Mouse (Mus musculus): ENCODE data around the gene Aldh18a1.

The Aldh18a1 gene

GRCm38 (mm10) chr19:40526367-40527014 lies 61.8 kb downstream of the Aldh18a1 start:
- DNase-seq (ENCODE audit: low spot score) = no peak

- no peak for DNase-seq (ENCODE audit: low spot score)
Measured at GRCm38 (mm10) chr19:40523431-40524005, 64.7 kb downstream of the Aldh18a1 start.

- DNase-seq (ENCODE audit: low spot score) = no peak
Measured at GRCm38 (mm10) chr19:40520403-40520802, 67.9 kb downstream of the Aldh18a1 start.

GRCm38 (mm10) chr19:40518706-40519105 lies 69.6 kb downstream of the Aldh18a1 start:
- DNase-seq (ENCODE audit: low spot score) = no peak

GRCm38 (mm10) chr19:40515596-40515995 lies 72.7 kb downstream of the Aldh18a1 start:
- no peak for DNase-seq (ENCODE audit: low spot score)

- no peak for DNase-seq (ENCODE audit: low spot score)
Measured at GRCm38 (mm10) chr19:40514376-40514775, 73.9 kb downstream of the Aldh18a1 start.

GRCm38 (mm10) chr19:40513632-40514078 lies 74.6 kb downstream of the Aldh18a1 start, which contains the start of gene Sorbs1:
TSS of gene Sorbs1 (minus strand) at chr19:40513779.
- peak; percentile 96 for DNase-seq (ENCODE audit: low spot score)

GRCm38 (mm10) chr19:40512500-40513421 lies 75.5 kb downstream of the Aldh18a1 start:
- DNase-seq (ENCODE audit: low spot score) = no peak

- DNase-seq (ENCODE audit: low spot score) = peak; percentile 44
Measured at GRCm38 (mm10) chr19:40511679-40512309, 76.5 kb downstream of the Aldh18a1 start.

GRCm38 (mm10) chr19:40511100-40511439 lies 77.2 kb downstream of the Aldh18a1 start:
- no peak for DNase-seq (ENCODE audit: low spot score)

- no peak for DNase-seq (ENCODE audit: low spot score)
Measured at GRCm38 (mm10) chr19:40510387-40511099, 77.7 kb downstream of the Aldh18a1 start.

- no peak for DNase-seq (ENCODE audit: low spot score)
Measured at GRCm38 (mm10) chr19:40509274-40509673, 79.0 kb downstream of the Aldh18a1 start.

GRCm38 (mm10) chr19:40508851-40509250 lies 79.4 kb downstream of the Aldh18a1 start:
- DNase-seq (ENCODE audit: low spot score) = no peak

GRCm38 (mm10) chr19:40506965-40507364 lies 81.3 kb downstream of the Aldh18a1 start:
- DNase-seq (ENCODE audit: low spot score) = no peak

- DNase-seq (ENCODE audit: low spot score) = no peak
Measured at GRCm38 (mm10) chr19:40504336-40504735, 83.9 kb downstream of the Aldh18a1 start.

Data from urinary bladder, postnatal 14 days (tissue).